Mouse (Mus musculus): ENCODE results near the gene Btd.
A peak's percentile ranks its signal among the peaks of the same experiment; 100 is the strongest.
"Not testable (repeated sequence)": the region's sequence is repeated elsewhere in the genome, so short reads cannot be mapped to it uniquely, and the experiment has no call there.

Gene Btd

GRCm38 (mm10) chr14:31640890-31641505, at the start of gene Btd, which contains the start of gene Hacl1:
Gene Btd (plus strand): TSS chr14:31641028.
Gene Hacl1 (minus strand): TSS chr14:31641286.
- peak; percentile 90 for DNase-seq

GRCm38 (mm10) chr14:31591243-31591642, 49.6 kb upstream of the Btd start, which contains the start of gene Colq:
Gene Colq (minus strand): TSS chr14:31591343.
- DNase-seq: no peak

- DNase-seq: no peak
Observed at GRCm38 (mm10) chr14:31593036-31593435, 47.8 kb upstream of the Btd start.

GRCm38 (mm10) chr14:31594693-31595092, 46.1 kb upstream of the Btd start:
- no peak for DNase-seq

- no peak for DNase-seq
Observed at GRCm38 (mm10) chr14:31596408-31596807, 44.4 kb upstream of the Btd start.

- no peak for DNase-seq
Observed at GRCm38 (mm10) chr14:31597446-31597845, 43.4 kb upstream of the Btd start.

GRCm38 (mm10) chr14:31601908-31602615, 38.8 kb upstream of the Btd start:
- peak; percentile 44 for DNase-seq

GRCm38 (mm10) chr14:31602616-31602979, 38.2 kb upstream of the Btd start:
- DNase-seq: not testable (repeated sequence)

- peak; percentile 68 for DNase-seq
Observed at GRCm38 (mm10) chr14:31604916-31605315, 35.9 kb upstream of the Btd start.

- peak; percentile 64 for DNase-seq
Observed at GRCm38 (mm10) chr14:31605514-31605913, 35.3 kb upstream of the Btd start.

- DNase-seq: no peak
Observed at GRCm38 (mm10) chr14:31611986-31612385, 28.8 kb upstream of the Btd start.

- no peak for DNase-seq
Observed at GRCm38 (mm10) chr14:31613671-31614070, 27.2 kb upstream of the Btd start.

GRCm38 (mm10) chr14:31617204-31617603, 23.6 kb upstream of the Btd start:
- no peak for DNase-seq

- no peak for DNase-seq
Observed at GRCm38 (mm10) chr14:31617997-31618396, 22.8 kb upstream of the Btd start.

GRCm38 (mm10) chr14:31620591-31621223, 20.1 kb upstream of the Btd start:
- DNase-seq: no peak

- DNase-seq: no peak
Observed at GRCm38 (mm10) chr14:31622748-31623147, 18.1 kb upstream of the Btd start.

- DNase-seq: no peak
Observed at GRCm38 (mm10) chr14:31630677-31631076, 10.2 kb upstream of the Btd start.

GRCm38 (mm10) chr14:31640346-31640889, 410 bp upstream of the Btd start, which contains the start of gene Gm49387:
Gene Gm49387 (minus strand): TSS chr14:31640878.
- DNase-seq: no peak

GRCm38 (mm10) chr14:31641506-31642155, 803 bp downstream of the Btd start:
- no peak for DNase-seq

- DNase-seq: no peak
Observed at GRCm38 (mm10) chr14:31644183-31644830, 3.5 kb downstream of the Btd start.

- DNase-seq: no peak
Observed at GRCm38 (mm10) chr14:31644931-31645547, 4.2 kb downstream of the Btd start.

- DNase-seq: no peak
Observed at GRCm38 (mm10) chr14:31645920-31646319, 5.1 kb downstream of the Btd start.
